Mouse (Mus musculus) testis, postnatal 14 days (tissue): Measurements from ENCODE around the gene Wdpcp.

Source experiments
- DNase-seq: peaks from one replicate; pipeline ENCODE4 v3.0.0; 2021; ENCODE audit warnings: low spot score

Wdpcp gene

GRCm38 (mm10) chr11:21749487-21749886 lies 177.5 kb downstream of the Wdpcp start:
- no peak for DNase-seq

- no peak for DNase-seq
Observed at GRCm38 (mm10) chr11:21763201-21763600, 191.2 kb downstream of the Wdpcp start.

- DNase-seq = no peak
Observed at GRCm38 (mm10) chr11:21788831-21789230, 216.8 kb downstream of the Wdpcp start.

GRCm38 (mm10) chr11:21824941-21825340 lies 252.9 kb downstream of the Wdpcp start:
- no peak for DNase-seq

GRCm38 (mm10) chr11:21826521-21826920 lies 254.5 kb downstream of the Wdpcp start:
- no peak for DNase-seq

- no peak for DNase-seq
Observed at GRCm38 (mm10) chr11:21847040-21847439, 275.0 kb downstream of the Wdpcp start.

GRCm38 (mm10) chr11:21864000-21864399 lies 292.0 kb downstream of the Wdpcp start:
- no peak for DNase-seq

- no peak for DNase-seq
Observed at GRCm38 (mm10) chr11:21864516-21864915, 292.5 kb downstream of the Wdpcp start.

GRCm38 (mm10) chr11:21868675-21869074 lies 296.6 kb downstream of the Wdpcp start:
- no peak for DNase-seq

- no peak for DNase-seq
Observed at GRCm38 (mm10) chr11:21870863-21871262, 298.8 kb downstream of the Wdpcp start.

- no peak for DNase-seq
Observed at GRCm38 (mm10) chr11:21871728-21872127, 299.7 kb downstream of the Wdpcp start.

GRCm38 (mm10) chr11:21875077-21875476 lies 303.0 kb downstream of the Wdpcp start:
- no peak for DNase-seq

GRCm38 (mm10) chr11:21894696-21895095 lies 322.7 kb downstream of the Wdpcp start:
- no peak for DNase-seq

GRCm38 (mm10) chr11:21922531-21922930 lies 350.5 kb downstream of the Wdpcp start:
- DNase-seq = no peak
